Mouse (Mus musculus) neural tube, embryonic 13.5 days (tissue): ENCODE results near the gene C2cd4a. TPM values are rescaled to one million over a fixed set of nuclear protein-coding genes. Genes with fewer than 3 reads are reported as not detected.

Experiments used
- ATAC-seq: fragments of 200-750 bp; cut with Nextera tagmentation; 2 replicates; pipeline ENCODE4 v1.8.0; 2017; ENCODE audit warnings: low read depth, mild to moderate bottlenecking, moderate TSS enrichment, moderate library complexity
- H3K27ac ChIP-seq: fragments of 300-500 bp; sonication (generic); replicated peaks from 2 replicates; pipeline ENCODE4 v1.5.1; 2015; ENCODE audit warnings: moderate library complexity, mild to moderate bottlenecking, inconsistent platforms
- H3K27me3 ChIP-seq: fragments of 300-500 bp; sonication (generic); 2 replicates; pipeline ENCODE4 v1.6.1; 2015; ENCODE audit warnings: mild to moderate bottlenecking, inconsistent platforms
- H3K36me3 ChIP-seq: fragments of 300-500 bp; sonication (generic); 2 replicates; pipeline ENCODE4 v1.6.1; 2015; ENCODE audit warnings: mild to moderate bottlenecking, inconsistent platforms
- H3K4me1 ChIP-seq: fragments of 300-500 bp; sonication (generic); replicated peaks from 2 replicates; pipeline ENCODE4 v1.6.1; 2015; ENCODE audit warnings: inconsistent platforms
- H3K4me2 ChIP-seq: fragments of 300-500 bp; sonication (generic); 2 replicates; pipeline ENCODE4 v1.6.1; 2015; ENCODE audit warnings: inconsistent platforms, mild to moderate bottlenecking, moderate library complexity
- H3K4me3 ChIP-seq: fragments of 300-500 bp; sonication (generic); 2 replicates; pipeline ENCODE4 v1.5.1; 2015; ENCODE audit warnings: mild to moderate bottlenecking, inconsistent platforms
- H3K9ac ChIP-seq: fragments of 300-500 bp; sonication (generic); 2 replicates; pipeline ENCODE4 v1.6.1; 2015; ENCODE audit warnings: moderate library complexity, mild to moderate bottlenecking, inconsistent platforms
- H3K9me3 ChIP-seq: fragments of 300-500 bp; sonication (generic); 2 replicates; pipeline ENCODE4 v1.6.1; 2016; ENCODE audit warnings: inconsistent platforms
- WGBS: fragments of 180-500 bp; shearing (Covaris S2); methylation state at CpG from one replicate; pipeline ENCODE4 v1.1.7; 2015; 5-methylcytosine and 5-hydroxymethylcytosine counted together
- polyA plus RNA-seq: library from polyadenylated mRNA; unstranded; fragments of >200 nt; fragmentation: Nextera tagmentation; extraction: Ambion mirVana; gene quantifications from 2 replicates; pipeline ENCODE4 v1.2.1, GENCODE M21; 2015

C2cd4a gene
- polyA plus RNA-seq, result 0.21 and 0.46 TPM in 2 replicates

- Histone ChIP-seq H3K27me3 (peaks cover 55% of the 10 kb centered on the region), H3K9me3 (no peaks in the 10 kb centered on the region), H3K4me1 (peaks cover 20% of the 10 kb centered on the region), H3K9ac (peak within 1 kb of the TSS; percentile 68), H3K4me2 (peak within 1 kb of the TSS; percentile 73), H3K27ac (no peak within 1 kb of the TSS), H3K36me3 (no peaks in the 10 kb centered on the region), H3K4me3 (peak within 1 kb of the TSS; percentile 59)
- ATAC-seq, result no peak
- 5% methylated on average over 20 of the region's 20 CpGs for WGBS
These were observed at the start of gene C2cd4a for GRCm38 (mm10) chr9:67832046-67832605. C2cd4a (minus strand) TSS chr9:67832330.

- ATAC-seq, result no peak
- H3K9me3 ChIP-seq, result no peaks in the 10 kb centered on the region
These were observed 46.2 kb upstream of the C2cd4a start for GRCm38 (mm10) chr9:67878197-67878769.

GRCm38 (mm10) chr9:67877081-67877718, 45.1 kb upstream of the C2cd4a start:
- Histone ChIP-seq H3K9me3 (no peaks in the 10 kb centered on the region), H3K4me2 (no peak overlapping the region), H3K4me1 (no peaks in the 10 kb centered on the region), H3K27ac (no peak overlapping the region), H3K27me3 (no peaks in the 10 kb centered on the region), H3K4me3 (no peak overlapping the region), H3K36me3 (peaks cover 16% of the 10 kb centered on the region), H3K9ac (no peak overlapping the region)
- 82% methylated on average over 14 of the region's 14 CpGs for WGBS
- no peak for ATAC-seq

More at GRCm38 (mm10) chr9:67878197-67878769, 46.2 kb upstream of the C2cd4a start:
- WGBS, result 85% methylated on average over 11 of the region's 11 CpGs
- H3K4me1 ChIP-seq, result no peaks in the 10 kb centered on the region
- no peak overlapping the region for H3K9ac ChIP-seq
- H3K4me3 ChIP-seq, result no peak overlapping the region
- peaks cover 17% of the 10 kb centered on the region for H3K36me3 ChIP-seq
- H3K27me3 ChIP-seq, result no peaks in the 10 kb centered on the region
- no peak overlapping the region for H3K4me2 ChIP-seq
- no peak overlapping the region for H3K27ac ChIP-seq

GRCm38 (mm10) chr9:67875337-67875736, 43.2 kb upstream of the C2cd4a start:
- ATAC-seq, result no peak
- Histone ChIP-seq H3K9me3 (no peaks in the 10 kb centered on the region), H3K4me1 (no peaks in the 10 kb centered on the region), H3K9ac (no peak overlapping the region), H3K27me3 (no peaks in the 10 kb centered on the region), H3K4me3 (no peak overlapping the region), H3K27ac (no peak overlapping the region), H3K4me2 (no peak overlapping the region), H3K36me3 (peaks cover 5% of the 10 kb centered on the region; the same call in 1 of the 2 replicates)
- WGBS, result 70% methylated on average over 2 of the region's 2 CpGs

- H3K36me3 ChIP-seq, result peaks cover 5% of the 10 kb centered on the region; the same call in 1 of the 2 replicates
- H3K9me3 ChIP-seq, result no peaks in the 10 kb centered on the region
- no peak overlapping the region for H3K4me2 ChIP-seq
- H3K27me3 ChIP-seq, result no peaks in the 10 kb centered on the region
- no peak overlapping the region for H3K4me3 ChIP-seq
- no peak for ATAC-seq
- no peaks in the 10 kb centered on the region for H3K4me1 ChIP-seq
- H3K9ac ChIP-seq, result no peak overlapping the region
- WGBS, result 74% methylated on average over 7 of the region's 7 CpGs
- no peak overlapping the region for H3K27ac ChIP-seq
These were observed 42.5 kb upstream of the C2cd4a start for GRCm38 (mm10) chr9:67874522-67875222.

GRCm38 (mm10) chr9:67869691-67870450, 37.7 kb upstream of the C2cd4a start:
- WGBS, result 93% methylated on average over 16 of the region's 16 CpGs
- Histone ChIP-seq H3K4me1 (peaks cover 8% of the 10 kb centered on the region; the same call in 1 of the 2 replicates), H3K4me3 (no peak overlapping the region), H3K9ac (no peak overlapping the region), H3K36me3 (no peaks in the 10 kb centered on the region), H3K27me3 (no peaks in the 10 kb centered on the region), H3K4me2 (no peak overlapping the region), H3K9me3 (no peaks in the 10 kb centered on the region), H3K27ac (no peak overlapping the region)
- ATAC-seq, result no peak

- Histone ChIP-seq H3K4me3 (no peak overlapping the region), H3K27me3 (no peaks in the 10 kb centered on the region), H3K36me3 (no peaks in the 10 kb centered on the region), H3K9me3 (no peaks in the 10 kb centered on the region), H3K4me2 (no peak overlapping the region), H3K9ac (no peak overlapping the region), H3K4me1 (peaks cover 11% of the 10 kb centered on the region; the same call in 1 of the 2 replicates), H3K27ac (no peak overlapping the region)
- WGBS, result 39% methylated on average over 6 of the region's 6 CpGs
- ATAC-seq, result no peak
These were observed 35.3 kb upstream of the C2cd4a start for GRCm38 (mm10) chr9:67867411-67867810.

- Histone ChIP-seq H3K36me3 (no peaks in the 10 kb centered on the region), H3K4me2 (no peak overlapping the region), H3K27ac (no peak overlapping the region), H3K4me3 (no peak overlapping the region), H3K27me3 (no peaks in the 10 kb centered on the region), H3K4me1 (peaks cover 11% of the 10 kb centered on the region; the same call in 1 of the 2 replicates), H3K9ac (no peak overlapping the region), H3K9me3 (no peaks in the 10 kb centered on the region)
- 65% methylated on average over 7 of the region's 7 CpGs for WGBS
- no peak for ATAC-seq
These were observed 33.3 kb upstream of the C2cd4a start for GRCm38 (mm10) chr9:67865411-67865810.

GRCm38 (mm10) chr9:67864011-67864410, 31.9 kb upstream of the C2cd4a start:
- Histone ChIP-seq H3K9me3 (no peaks in the 10 kb centered on the region), H3K36me3 (no peaks in the 10 kb centered on the region), H3K4me3 (no peak overlapping the region), H3K27me3 (no peaks in the 10 kb centered on the region), H3K4me2 (no peak overlapping the region), H3K9ac (no peak overlapping the region), H3K4me1 (peaks cover 11% of the 10 kb centered on the region; the same call in 1 of the 2 replicates), H3K27ac (no peak overlapping the region)
- WGBS, result 12% methylated on average over 4 of the region's 4 CpGs
- no peak for ATAC-seq

- no peak overlapping the region for H3K27ac ChIP-seq
- H3K36me3 ChIP-seq, result peaks cover under 1% of the 10 kb centered on the region
- H3K4me2 ChIP-seq, result no peak overlapping the region
- peaks cover 11% of the 10 kb centered on the region; the same call in 1 of the 2 replicates for H3K4me1 ChIP-seq
- H3K9me3 ChIP-seq, result no peaks in the 10 kb centered on the region
- no peak overlapping the region for H3K9ac ChIP-seq
- no peaks in the 10 kb centered on the region for H3K27me3 ChIP-seq
- ATAC-seq, result no peak
- H3K4me3 ChIP-seq, result no peak overlapping the region
- 92% methylated on average over 5 of the region's 5 CpGs for WGBS
These were observed 31.2 kb upstream of the C2cd4a start for GRCm38 (mm10) chr9:67863332-67863731.

GRCm38 (mm10) chr9:67860273-67860672, 28.1 kb upstream of the C2cd4a start:
- H3K9ac ChIP-seq, result no peak overlapping the region

More at GRCm38 (mm10) chr9:67860273-67860672, 28.1 kb upstream of the C2cd4a start:
- 90% methylated on average over 2 of the region's 2 CpGs for WGBS
- no peak overlapping the region for H3K4me3 ChIP-seq
- H3K4me1 ChIP-seq, result 0 out of 2 replicates have a peak, but pooled peaks cover 4% of the 10 kb centered on the region
- ATAC-seq, result no peak
- no peak overlapping the region for H3K27ac ChIP-seq
- no peaks in the 10 kb centered on the region for H3K27me3 ChIP-seq
- no peak overlapping the region for H3K4me2 ChIP-seq
- no peaks in the 10 kb centered on the region for H3K9me3 ChIP-seq
- peaks cover 19% of the 10 kb centered on the region for H3K36me3 ChIP-seq
